Mouse (Mus musculus): ENCODE data around the gene Tep1. TPM values are rescaled to one million over a fixed set of nuclear protein-coding genes. Genes with fewer than 3 reads are reported as not detected.

The Tep1 gene
- total RNA-seq (2023): 10 to 100 TPM; 49.5 to 58.5 TPM

GRCm38 (mm10) chr14:50869889-50870804 lies at the start of gene Tep1:
Gene Tep1, minus strand, starts transcription at chr14:50870560.

GRCm38 (mm10) chr14:50897374-50897765 lies 27.0 kb upstream of the Tep1 start, which contains the start of gene Klhl33:
Gene Klhl33, minus strand, starts transcription at chr14:50897507.

GRCm38 (mm10) chr14:50807487-50808072 lies 62.8 kb downstream of the Tep1 start, which contains the start of the genes Ccnb1ip1 and Parp2:
Gene Ccnb1ip1, minus strand, starts transcription at chr14:50807732.
Gene Parp2, plus strand, starts transcription at chr14:50807841.

GRCm38 (mm10) chr14:50785251-50785637 lies 85.1 kb downstream of the Tep1 start, which contains the start of gene Ttc5:
Gene Ttc5, minus strand, starts transcription at chr14:50785519.

Other genes with a start within 250 kb of the Tep1 start
- gene Olfr745, start 231.2 kb downstream of the Tep1 start, total RNA-seq (2023): not detected
- gene Olfr746, start 223.5 kb downstream of the Tep1 start, total RNA-seq (2023): not detected
- gene Olfr747, start 177.4 kb downstream of the Tep1 start, total RNA-seq (2023): not detected
- gene Olfr748, start 163.2 kb downstream of the Tep1 start, total RNA-seq (2023): not detected
- not detected for gene Olfr749, start 125.5 kb downstream of the Tep1 start, total RNA-seq (2023)
- 10 to 100 TPM; 27.2 to 32.8 TPM for gene Ttc5, start 85.0 kb downstream of the Tep1 start, total RNA-seq (2023)
- under 1 TPM in 1 of 2 experiments, not detected in 1; 0.26 TPM for gene Ccnb1ip1, start 62.8 kb downstream of the Tep1 start, total RNA-seq (2023)
- gene Parp2, start 62.7 kb downstream of the Tep1 start, total RNA-seq (2023): 10 to 100 TPM; 24.4 to 28.5 TPM
- gene Klhl33, start 26.9 kb upstream of the Tep1 start, total RNA-seq (2023): under 1 TPM; 0.13 to 0.33 TPM
- gene Osgep, start 54.3 kb upstream of the Tep1 start, total RNA-seq (2023): 10 to 100 TPM; 22.8 to 27.0 TPM
- gene Apex1, start 54.4 kb upstream of the Tep1 start, total RNA-seq (2023): 10 to 100 TPM; 16.0 to 20.1 TPM
- gene Pip4p1, start 60.3 kb upstream of the Tep1 start, total RNA-seq (2023): 10 to 100 TPM; 53.6 to 56.3 TPM
- gene Pnp, start 60.5 kb upstream of the Tep1 start, total RNA-seq (2023): 100 to 1,000 TPM in 1 of 2 experiments, 10 to 100 TPM in 1; 77.0 to 104 TPM
- gene Gm49342, start 74.0 kb upstream of the Tep1 start, total RNA-seq (2023): 10 to 100 TPM; 91.1 to 96.2 TPM
- gene Pnp2, start 85.4 kb upstream of the Tep1 start, total RNA-seq (2023): 10 to 100 TPM in 1 of 2 experiments, 1 to 10 TPM in 1; 9.1 to 11.8 TPM
- not detected for gene Rnase10, start 137.2 kb upstream of the Tep1 start, total RNA-seq (2023)
- gene Rnase9, start 171.3 kb upstream of the Tep1 start, total RNA-seq (2023): not detected
- not detected for gene Rnase11, start 179.6 kb upstream of the Tep1 start, total RNA-seq (2023)
- gene Rnase12, start 187.1 kb upstream of the Tep1 start, total RNA-seq (2023): 1 to 10 TPM; 1.7 to 2.0 TPM
- gene Olfr750, start 203.9 kb upstream of the Tep1 start, total RNA-seq (2023): not detected
- 1 to 10 TPM; 5.1 to 5.8 TPM for gene Rnase4, start 220.5 kb upstream of the Tep1 start, total RNA-seq (2023)
- gene Ang, start 220.6 kb upstream of the Tep1 start, total RNA-seq (2023): 1 to 10 TPM; 3.5 to 5.6 TPM
- gene Eddm3b, start 243.9 kb upstream of the Tep1 start, total RNA-seq (2023): not detected

Measured in neutrophil, adult 83 days (primary cell).